Mouse (Mus musculus): ENCODE results near the gene Slc4a2. TPM values are rescaled to one million over a fixed set of nuclear protein-coding genes. Genes with fewer than 3 reads are reported as not detected.
A peak's percentile ranks its signal among the peaks of the same experiment; 100 is the strongest.
"Not testable (repeated sequence)": the region's sequence is repeated elsewhere in the genome, so short reads cannot be mapped to it uniquely, and the experiment has no call there.

The Slc4a2 gene
- polyA plus RNA-seq, 1 experiment from 2014 or later: 28.9 TPM

DNA sequence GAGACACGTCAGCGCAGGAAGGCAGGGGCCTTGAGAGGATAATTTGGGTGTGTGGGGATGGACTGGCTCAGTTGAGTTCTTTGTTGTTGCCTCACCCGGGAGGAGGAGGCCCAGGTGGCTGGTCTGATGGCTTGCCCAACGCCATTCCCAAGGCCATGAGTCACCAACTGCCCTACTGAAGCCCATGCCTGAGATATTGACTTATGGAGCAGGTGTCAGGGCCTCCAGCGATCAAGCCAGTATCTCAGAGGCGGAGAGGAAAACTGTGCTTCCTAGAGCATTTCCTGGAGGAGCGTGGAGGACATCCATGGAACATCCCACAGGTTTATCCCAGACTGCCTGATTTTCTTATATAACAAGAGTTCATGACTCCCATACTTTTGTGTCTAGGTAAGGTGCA is 30.9 kb upstream of the Slc4a2 start:
- DNase-seq (ENCODE audit: low spot score) (no peak), ATAC-seq (no peak)
- 52% methylated on average over 7 of the region's 7 CpGs for WGBS
- Histone ChIP-seq H3K27me3 (replicated peaks; ENCODE audit: insufficient read depth, low read length) (0 out of 2 replicates have a peak, but pooled peaks cover under 1% of the 10 kb centered on the region), H3K4me1 (ENCODE audit: insufficient read depth, low read depth, low read length) (peaks cover 12% of the 10 kb centered on the region), H3K4me2 (replicated peaks; ENCODE audit: low read depth, low read length) (no peak overlapping the region), H3K9ac (replicated peaks; ENCODE audit: low read depth) (no peak overlapping the region), H3K4me3 (ENCODE audit: low read depth, low read length) (no peak overlapping the region), H3K9me3 (ENCODE audit: low read length) (no peaks in the 10 kb centered on the region), H3K27ac (ENCODE audit: low read length) (no peak overlapping the region), H3K36me3 (ENCODE audit: insufficient read depth, low read length) (no peaks in the 10 kb centered on the region)
- TF ChIP-seq EP300 (IDR thresholded peaks at IDR 0.05) (no peak; the same call in 1 of the 2 replicates), CTCF (IDR thresholded peaks at IDR 0.05) (no peak)

GRCm38 (mm10) chr5:24393392-24393997 is 30.1 kb upstream of the Slc4a2 start, which contains the start of gene Abcb8:
TSS of gene Abcb8 (plus strand) at chr5:24393663.
- WGBS: 13% methylated on average over 7 of the region's 7 CpGs
- H3K9ac ChIP-seq (replicated peaks; ENCODE audit: low read depth): no peak within 1 kb of the TSS; the same call in 1 of the 2 replicates
- no peaks in the 10 kb centered on the region for H3K36me3 ChIP-seq (ENCODE audit: insufficient read depth, low read length)
- H3K4me1 ChIP-seq (ENCODE audit: insufficient read depth, low read depth, low read length): peaks cover 5% of the 10 kb centered on the region; the same call in 1 of the 2 replicates
- peak within 1 kb of the TSS; percentile 67 for H3K4me3 ChIP-seq (ENCODE audit: low read depth, low read length)
- ATAC-seq (peak; percentile 10), DNase-seq (ENCODE audit: low spot score) (peak; percentile 92)
- H3K27ac ChIP-seq (ENCODE audit: low read length): peak within 1 kb of the TSS; percentile 76
- no peaks in the 10 kb centered on the region for H3K27me3 ChIP-seq (replicated peaks; ENCODE audit: insufficient read depth, low read length)
- H3K4me2 ChIP-seq (replicated peaks; ENCODE audit: low read depth, low read length): peak within 1 kb of the TSS; percentile 52
- TF ChIP-seq EP300 (IDR thresholded peaks at IDR 0.05) (no peak; the same call in 1 of the 2 replicates), CTCF (IDR thresholded peaks at IDR 0.05) (peak; percentile 94)
- no peaks in the 10 kb centered on the region for H3K9me3 ChIP-seq (ENCODE audit: low read length)

- no peaks in the 10 kb centered on the region for H3K27me3 ChIP-seq (replicated peaks; ENCODE audit: insufficient read depth, low read length)
- no peak for TF ChIP-seq EP300 (IDR thresholded peaks at IDR 0.05)
- peak; percentile 83 for TF ChIP-seq CTCF (IDR thresholded peaks at IDR 0.05)
- no peak overlapping the region; the same call in 1 of the 2 replicates for H3K9ac ChIP-seq (replicated peaks; ENCODE audit: low read depth)
- H3K27ac ChIP-seq (ENCODE audit: low read length): peak overlapping the region; percentile 76
- DNase-seq (ENCODE audit: low spot score) (peak; percentile 98), ATAC-seq (peak; percentile 97)
- under 1% methylated on average over 36 of the region's 36 CpGs for WGBS
- no peaks in the 10 kb centered on the region for H3K9me3 ChIP-seq (ENCODE audit: low read length)
- peak overlapping the region; percentile 67 for H3K4me3 ChIP-seq (ENCODE audit: low read depth, low read length)
- H3K4me2 ChIP-seq (replicated peaks; ENCODE audit: low read depth, low read length): peak overlapping the region; percentile 52
- H3K36me3 ChIP-seq (ENCODE audit: insufficient read depth, low read length): no peaks in the 10 kb centered on the region
- peaks cover 5% of the 10 kb centered on the region; the same call in 1 of the 2 replicates for H3K4me1 ChIP-seq (ENCODE audit: insufficient read depth, low read depth, low read length)
Observed at GRCm38 (mm10) chr5:24394165-24394894, 29.3 kb upstream of the Slc4a2 start.

DNA sequence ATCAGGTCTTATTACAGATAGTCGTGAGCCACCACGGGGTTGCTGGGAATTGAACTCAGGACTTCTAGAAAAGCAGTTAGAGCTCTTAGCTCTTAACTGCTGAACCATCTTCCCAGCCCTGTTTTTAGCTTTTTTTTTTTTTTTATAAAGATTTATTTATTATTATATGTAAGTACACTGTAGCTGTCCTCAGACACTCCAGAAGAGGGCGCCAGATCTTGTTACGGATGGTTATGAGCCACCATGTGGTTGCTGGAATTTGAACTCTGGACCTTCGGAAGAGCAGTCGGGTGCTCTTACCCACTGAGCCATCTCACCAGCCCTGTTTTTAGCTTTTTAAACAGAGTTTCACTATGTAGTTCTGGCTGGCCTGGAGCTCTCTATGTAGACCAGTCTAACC is 27.4 kb upstream of the Slc4a2 start:
- H3K4me3 ChIP-seq (ENCODE audit: low read depth, low read length): not testable (repeated sequence)

GRCm38 (mm10) chr5:24399686-24400085 is 24.0 kb upstream of the Slc4a2 start:
- no peak for ATAC-seq
- H3K36me3 ChIP-seq (ENCODE audit: insufficient read depth, low read length): no peaks in the 10 kb centered on the region
- H3K27me3 ChIP-seq (replicated peaks; ENCODE audit: insufficient read depth, low read length): no peaks in the 10 kb centered on the region
- H3K9ac ChIP-seq (replicated peaks; ENCODE audit: low read depth): no peak overlapping the region
- no peak overlapping the region for H3K4me3 ChIP-seq (ENCODE audit: low read depth, low read length)
- H3K4me2 ChIP-seq (replicated peaks; ENCODE audit: low read depth, low read length): no peak overlapping the region
- H3K9me3 ChIP-seq (ENCODE audit: low read length): no peaks in the 10 kb centered on the region
- WGBS: 80% methylated on average over 10 of the region's 10 CpGs
- no peak for TF ChIP-seq EP300 (IDR thresholded peaks at IDR 0.05)
- no peak for TF ChIP-seq CTCF (IDR thresholded peaks at IDR 0.05)
- DNase-seq (ENCODE audit: low spot score): no peak
- no peaks in the 10 kb centered on the region for H3K4me1 ChIP-seq (ENCODE audit: insufficient read depth, low read depth, low read length)
- no peak overlapping the region for H3K27ac ChIP-seq (ENCODE audit: low read length)

More for the DNA sequence above, 27.4 kb upstream of the Slc4a2 start:
- TF ChIP-seq CTCF (IDR thresholded peaks at IDR 0.05): peak; percentile 14; the same call in 1 of the 2 replicates
- 83% methylated on average over 6 of the region's 6 CpGs for WGBS
- H3K4me2 ChIP-seq (replicated peaks; ENCODE audit: low read depth, low read length); H3K9ac ChIP-seq (replicated peaks; ENCODE audit: low read depth); H3K27ac ChIP-seq (ENCODE audit: low read length); ATAC-seq; H3K36me3 ChIP-seq (ENCODE audit: insufficient read depth, low read length); DNase-seq (ENCODE audit: low spot score); H3K9me3 ChIP-seq (ENCODE audit: low read length); H3K4me1 ChIP-seq (ENCODE audit: insufficient read depth, low read depth, low read length); H3K27me3 ChIP-seq (replicated peaks; ENCODE audit: insufficient read depth, low read length): not testable (repeated sequence)

- H3K36me3 ChIP-seq (ENCODE audit: insufficient read depth, low read length): no peaks in the 10 kb centered on the region
- ATAC-seq (no peak), DNase-seq (ENCODE audit: low spot score) (no peak)
- no peaks in the 10 kb centered on the region for H3K27me3 ChIP-seq (replicated peaks; ENCODE audit: insufficient read depth, low read length)
- no peaks in the 10 kb centered on the region for H3K9me3 ChIP-seq (ENCODE audit: low read length)
- H3K27ac ChIP-seq (ENCODE audit: low read length): no peak overlapping the region
- TF ChIP-seq CTCF (IDR thresholded peaks at IDR 0.05): no peak
- TF ChIP-seq EP300 (IDR thresholded peaks at IDR 0.05): no peak
- no peaks in the 10 kb centered on the region for H3K4me1 ChIP-seq (ENCODE audit: insufficient read depth, low read depth, low read length)
- no peak overlapping the region for H3K4me2 ChIP-seq (replicated peaks; ENCODE audit: low read depth, low read length)
- no peak overlapping the region for H3K4me3 ChIP-seq (ENCODE audit: low read depth, low read length)
- 91% methylated on average over 11 of the region's 11 CpGs for WGBS
- no peak overlapping the region for H3K9ac ChIP-seq (replicated peaks; ENCODE audit: low read depth)
Observed at GRCm38 (mm10) chr5:24400362-24400761, 23.3 kb upstream of the Slc4a2 start.
